Mouse (Mus musculus) small intestine, adult 2 months (tissue): ENCODE data around the gene Lif.

Source experiments
- CTCF ChIP-seq: fragments of 200-500 bp; IDR thresholded peaks from 2 replicates; pipeline ENCODE4 v1.5.1; 2012; ENCODE audit warnings: low read depth, mild to moderate bottlenecking, control low read depth, inconsistent platforms, low read length, moderate library complexity, mixed read lengths; ENCODE audit not compliant: insufficient replicate concordance, insufficient read length; ENCODE audit errors: extremely low read depth
- POLR2A ChIP-seq: fragments of 200-500 bp; IDR thresholded peaks from 2 replicates; pipeline ENCODE4 v1.6.1; 2012; ENCODE audit warnings: low read depth, mild to moderate bottlenecking, control low read depth, inconsistent platforms, low read length, moderate library complexity

DNA sequence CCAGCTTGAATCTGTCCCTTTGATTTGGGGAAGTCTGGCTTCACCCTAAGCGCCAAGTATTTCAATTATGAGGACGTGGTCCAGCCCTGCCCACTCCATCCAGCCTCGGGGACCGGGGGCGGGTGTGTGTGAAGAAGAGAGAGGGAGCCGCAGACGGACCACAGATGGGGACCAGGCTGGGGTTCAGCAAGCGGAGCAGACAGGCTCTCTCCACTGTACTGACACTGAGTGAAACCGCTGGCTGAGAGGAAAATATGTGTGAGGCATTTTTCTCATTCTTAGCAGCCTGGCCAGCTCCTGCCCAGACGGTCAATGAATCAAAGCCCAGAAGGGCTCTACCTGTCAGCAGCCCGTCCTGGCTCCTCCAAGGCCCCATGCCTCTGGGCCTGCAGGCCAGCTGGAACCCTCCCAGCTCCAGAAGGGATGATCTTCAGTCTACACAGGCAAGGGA is 19.1 kb downstream of the Lif start:
- TF ChIP-seq CTCF, result no peak
- TF ChIP-seq POLR2A, result no peak
